Comparison of ENCODE assay signal across 17 mouse cellular contexts in the genomic region with DNA sequence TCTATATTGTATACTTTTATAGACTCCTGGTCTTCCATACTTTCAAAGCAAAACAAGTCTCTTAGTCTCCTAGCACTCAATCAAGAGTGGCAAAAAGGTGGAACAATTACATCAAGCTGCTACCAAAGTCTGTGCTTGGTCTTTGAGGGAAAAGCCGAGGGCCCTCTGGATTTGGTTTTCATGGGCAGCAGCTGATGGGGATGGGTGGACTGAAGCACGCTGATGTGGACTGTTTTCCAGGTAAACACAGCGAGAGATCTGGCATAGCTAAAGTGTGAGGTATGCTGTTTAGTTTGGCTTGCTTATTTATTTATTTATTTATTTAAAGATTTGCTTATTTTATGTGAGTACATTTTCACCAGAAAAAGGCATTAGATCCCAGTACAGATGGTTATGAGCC. TPM values are rescaled to one million over a fixed set of nuclear protein-coding genes. Genes with fewer than 3 reads are reported as not detected.
"Had no signal": no experiment of that assay in that cellular context is flagged by ENCODE, and none has a peak within 500 bp of the region (broad histone marks: within the 10 kb centered on the region; RNA-seq: fewer than 3 reads in every experiment).

No protein-coding gene starts in this region.

- H3K9me3 ChIP-seq: neural tube, embryonic 13.5 days; neural tube, embryonic 15.5 days; stomach, embryonic 15.5 days had no signal

- H3K36me3 ChIP-seq: stomach, embryonic 15.5 days had no signal

- H3K27me3 ChIP-seq: neural tube, embryonic 15.5 days; stomach, embryonic 15.5 days had no signal

- H3K4me1 ChIP-seq: stomach, embryonic 15.5 days had no signal

- H3K4me3 ChIP-seq: neural tube, embryonic 13.5 days; neural tube, embryonic 15.5 days; stomach, embryonic 15.5 days had no signal

- DNase-seq: retina, postnatal 1 day; right cerebral cortex, adult 18-20 months; right cerebral cortex, postnatal 14 days; right cerebral cortex, postnatal 25 days; right cerebral cortex, postnatal 4 days; spleen, adult 18-20 months; thymus, adult 18-20 months; thymus, adult 2 months; thymus, postnatal 14 days; thymus, postnatal 25 days; thymus, postnatal 36 days; thymus, postnatal 4 days had no signal

- H3K27ac ChIP-seq: neural tube, embryonic 13.5 days; neural tube, embryonic 15.5 days; stomach, embryonic 15.5 days; stomach, postnatal 0 days had no signal

RNA-seq across cellular contexts. Expression of a gene that starts 45.9 kb away (rescaled TPM):
- total RNA-seq: neutrophil, adult 5-6 weeks had no signal
